Mouse (Mus musculus) yolk sac, embryonic 10.5 days (tissue): ENCODE data around the gene Unc13b.

Experiments used
- DNase-seq: peaks from one replicate; pipeline ENCODE4 v3.0.0-alpha.2; 2017; ENCODE audit warnings: low spot score

The Unc13b gene

DNA sequence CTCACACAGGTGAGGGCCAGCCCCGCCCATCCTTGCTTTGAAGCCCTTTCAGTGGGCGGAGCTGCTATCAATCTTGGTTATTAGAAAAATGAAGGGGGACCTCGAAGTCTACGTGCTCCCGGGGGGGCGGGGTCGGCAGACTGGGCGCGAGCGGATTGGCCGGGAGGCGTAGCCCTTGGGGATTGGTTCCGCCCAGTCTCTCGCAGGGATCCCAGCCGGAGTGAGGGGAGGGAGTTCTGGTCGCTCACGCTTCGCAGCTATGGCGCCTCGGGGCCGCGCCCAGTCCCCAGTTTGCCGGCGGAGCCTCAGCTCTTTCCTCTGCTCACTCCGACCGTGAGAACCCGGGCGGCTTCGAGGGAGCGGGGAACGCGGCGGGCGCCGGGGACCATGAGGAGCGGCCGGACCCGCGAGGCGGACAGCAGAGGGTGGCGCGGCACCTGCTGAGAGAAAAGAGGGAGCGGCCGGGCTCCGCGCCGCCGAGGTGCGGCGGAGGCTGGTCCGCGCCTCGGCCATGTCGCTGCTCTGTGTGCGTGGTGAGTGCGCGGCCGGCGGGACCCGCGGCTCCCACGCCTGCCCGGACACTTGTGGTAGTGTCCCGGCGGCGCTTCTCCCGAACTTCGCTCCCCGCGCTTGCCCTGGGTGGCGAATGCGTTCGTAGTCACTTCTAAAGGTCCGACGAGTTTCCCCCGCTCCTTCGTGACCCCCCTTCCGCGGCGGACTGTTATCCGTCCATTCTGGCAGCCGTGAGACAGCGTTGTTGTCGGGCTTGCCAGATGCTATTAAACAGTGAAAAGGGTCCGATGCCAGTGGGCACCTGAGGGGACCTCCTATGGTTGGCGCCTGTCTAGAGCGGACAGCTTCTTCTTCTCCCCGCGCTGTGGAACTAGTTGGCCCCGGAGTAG, at the start of gene Unc13b:
TSS of gene Unc13b (plus strand) at position 201 of the 902 bp plus-strand sequence.
- DNase-seq: peak; percentile 95

- peak; percentile 90 for DNase-seq
These were observed 48.4 kb upstream of the Unc13b start, which contains the start of gene Fancg for GRCm38 (mm10) chr4:43010161-43011038. Gene Fancg (minus strand): TSS chr4:43010506.

DNA sequence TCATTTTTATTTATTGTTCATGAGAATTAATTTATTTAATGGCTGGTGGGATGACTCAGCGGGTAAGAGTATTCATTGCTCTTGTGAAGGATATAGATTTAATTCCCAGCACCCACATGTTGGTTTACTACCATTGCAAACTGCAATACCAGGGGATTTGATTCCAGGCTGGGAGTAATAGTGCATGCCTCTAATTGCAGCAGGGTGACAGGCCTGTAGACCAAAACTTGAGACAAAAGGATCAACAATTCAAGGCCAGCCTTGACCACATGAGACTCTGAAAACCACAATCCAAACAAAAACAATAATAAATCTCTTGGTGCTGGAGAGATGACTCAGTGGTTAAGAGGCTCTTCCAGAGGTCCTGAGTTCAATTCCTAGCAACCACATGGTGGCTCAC, 46.7 kb upstream of the Unc13b start:
- no peak for DNase-seq

- DNase-seq: no peak
These were observed 40.6 kb upstream of the Unc13b start for GRCm38 (mm10) chr4:43018156-43018555.

DNA sequence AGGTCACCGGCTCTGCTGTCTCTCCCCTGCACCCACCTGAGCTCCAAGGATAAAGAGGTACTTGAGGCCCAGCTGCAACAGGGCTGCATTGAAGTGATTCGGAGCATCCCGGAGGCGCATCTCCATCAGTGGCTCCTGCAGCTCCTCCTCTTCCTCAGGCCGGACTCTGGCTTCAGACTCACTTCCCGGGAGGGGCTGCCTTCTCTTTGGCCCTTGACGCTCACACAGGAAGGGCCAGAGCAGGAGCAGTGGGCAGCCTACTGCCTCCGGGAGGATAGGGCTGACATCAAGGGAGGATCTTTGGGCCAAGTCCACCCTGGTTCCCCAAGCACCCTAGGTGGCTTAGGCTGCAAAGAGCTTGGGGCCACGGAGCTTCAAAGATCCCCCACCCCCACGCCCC, 39.6 kb upstream of the Unc13b start:
- DNase-seq: no peak

- DNase-seq: no peak
These were observed 38.9 kb upstream of the Unc13b start for GRCm38 (mm10) chr4:43019641-43020465.

- no peak for DNase-seq
These were observed 37.9 kb upstream of the Unc13b start for GRCm38 (mm10) chr4:43020876-43021275.

DNA sequence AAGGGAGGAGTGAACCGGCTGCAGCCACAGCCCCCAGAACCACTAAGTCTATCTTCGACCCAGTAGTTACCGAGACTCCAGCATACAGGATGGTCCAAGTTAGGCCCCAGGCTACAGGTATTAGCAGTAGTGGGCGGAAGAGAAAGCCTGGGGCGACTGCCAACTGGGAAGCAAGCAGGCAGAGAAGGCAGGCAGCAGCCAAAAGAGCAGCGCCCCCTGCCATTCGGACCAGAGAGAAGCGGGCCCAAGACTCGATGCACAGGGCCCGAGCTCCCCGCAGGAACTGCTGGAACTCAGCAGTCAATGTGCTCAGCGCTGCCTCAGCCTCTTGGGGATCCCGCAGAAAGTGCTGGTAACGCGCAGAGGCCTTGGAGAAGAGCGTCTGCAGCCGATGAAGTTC, 37.4 kb upstream of the Unc13b start:
- DNase-seq: no peak

- DNase-seq: no peak
These were observed 34.1 kb upstream of the Unc13b start for GRCm38 (mm10) chr4:43024673-43025072.

GRCm38 (mm10) chr4:43025084-43025960, 33.4 kb upstream of the Unc13b start, which contains the start of gene Pigo:
Gene Pigo (minus strand): TSS chr4:43025819.
- peak; percentile 95 for DNase-seq

GRCm38 (mm10) chr4:43029121-43029520, 29.6 kb upstream of the Unc13b start:
- no peak for DNase-seq

DNA sequence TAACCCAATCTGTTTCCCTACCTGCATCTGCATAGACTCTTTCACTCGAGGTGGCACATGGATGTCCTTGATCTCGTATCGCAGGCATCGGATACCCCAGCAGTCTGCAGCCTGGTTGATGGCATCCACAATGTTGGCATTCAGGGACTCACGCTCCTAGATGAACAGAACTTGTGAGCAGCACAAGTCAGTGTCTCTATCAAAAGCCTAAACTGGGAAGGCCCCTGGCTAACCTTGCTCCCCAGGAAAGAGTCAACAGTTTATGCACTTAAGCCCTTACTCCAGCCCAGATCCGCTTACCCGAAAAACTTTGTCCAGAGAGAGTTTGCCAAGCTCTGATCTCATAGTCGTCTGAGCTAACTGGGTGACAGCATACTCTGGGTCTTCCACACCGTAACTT, 29.0 kb upstream of the Unc13b start:
- no peak for DNase-seq

GRCm38 (mm10) chr4:43030352-43030751, 28.4 kb upstream of the Unc13b start:
- no peak for DNase-seq

DNA sequence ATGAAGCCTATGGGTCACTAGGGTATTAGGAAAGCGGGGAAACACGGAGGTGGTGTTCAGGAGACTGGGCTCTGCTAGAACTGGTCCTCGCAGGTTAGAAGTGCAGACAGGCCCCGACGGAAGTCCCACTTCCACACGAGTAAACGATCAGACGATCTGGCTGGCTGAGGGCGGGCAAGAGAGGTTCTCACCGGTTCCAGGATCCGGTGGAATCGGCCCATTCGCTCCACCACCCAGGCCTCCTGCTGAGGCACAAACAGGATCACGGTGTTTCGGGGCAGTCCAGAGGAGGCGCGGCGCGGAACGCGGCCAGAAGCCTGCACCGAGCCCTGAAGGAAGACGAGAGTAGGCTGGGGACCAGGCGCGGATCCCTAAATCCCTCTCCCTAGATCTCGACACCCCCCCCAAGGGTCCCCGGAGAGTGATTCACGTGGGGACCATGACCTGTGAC, 27.9 kb upstream of the Unc13b start:
- no peak for DNase-seq

GRCm38 (mm10) chr4:43031237-43031995, 27.3 kb upstream of the Unc13b start, which contains the start of gene Stoml2:
Gene Stoml2 (minus strand): TSS chr4:43031710.
- DNase-seq: peak; percentile 92

DNA sequence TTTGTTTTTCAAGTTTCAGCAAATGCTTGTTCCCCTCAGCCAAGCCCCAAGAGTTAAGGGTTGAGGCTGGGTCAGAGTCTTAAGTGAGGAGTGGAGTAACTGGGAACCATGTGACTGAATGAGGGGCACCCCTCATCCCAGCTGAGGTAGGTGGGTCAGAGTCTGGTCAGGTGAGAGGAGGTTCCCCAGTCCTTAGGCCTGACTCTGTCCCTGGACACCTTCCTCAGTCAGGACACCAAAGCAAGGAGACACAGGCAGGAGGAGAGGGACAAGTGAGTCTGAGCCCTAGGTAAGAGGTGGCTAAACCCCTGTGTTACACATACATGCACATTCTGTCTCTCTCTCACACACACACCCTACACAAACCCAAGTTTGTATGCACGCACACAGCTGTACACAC, 26.3 kb upstream of the Unc13b start:
- DNase-seq: no peak

DNA sequence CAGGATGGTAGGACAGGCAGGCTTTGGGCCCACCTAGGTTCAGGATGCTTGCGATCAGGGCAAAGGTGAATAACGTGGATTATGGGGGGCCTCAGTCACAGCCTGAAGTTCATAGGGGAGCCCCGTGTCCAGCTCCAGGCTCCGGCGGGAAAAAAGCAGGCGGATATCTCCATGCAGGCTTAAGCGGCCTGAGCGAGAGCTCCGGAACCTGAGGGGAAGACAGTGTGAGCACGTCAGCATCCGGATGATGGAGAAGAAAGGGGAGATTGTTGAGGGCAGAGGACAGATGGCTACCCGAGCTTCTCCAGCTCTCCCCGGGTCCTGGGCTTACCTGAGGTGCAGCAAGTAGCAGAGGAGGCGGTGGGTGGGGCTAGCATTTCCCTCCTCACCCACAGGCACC, 25.3 kb upstream of the Unc13b start:
- DNase-seq: no peak

GRCm38 (mm10) chr4:43035851-43036250, 22.9 kb upstream of the Unc13b start:
- no peak for DNase-seq

GRCm38 (mm10) chr4:43036356-43036755, 22.4 kb upstream of the Unc13b start:
- no peak for DNase-seq
